Mouse (Mus musculus) cerebellum, adult 11-12 months (tissue): Measurements from ENCODE around the gene Flad1.
A peak's percentile ranks its signal among the peaks of the same experiment; 100 is the strongest.
"Not testable (repeated sequence)": the region's sequence is repeated elsewhere in the genome, so short reads cannot be mapped to it uniquely, and the experiment has no call there.

Source experiments
- DNase-seq: peaks from one replicate; pipeline ENCODE4 v3.0.0; 2022

The Flad1 gene

GRCm38 (mm10) chr3:89411490-89412393 is at the start of gene Flad1:
Gene Flad1, minus strand, starts transcription at chr3:89411870.
- peak; percentile 99 for DNase-seq

- DNase-seq = peak; percentile 85
These were observed 47.5 kb upstream of the Flad1 start for GRCm38 (mm10) chr3:89458965-89459807.

GRCm38 (mm10) chr3:89458372-89458964 is 46.8 kb upstream of the Flad1 start:
- peak; percentile 27 for DNase-seq

GRCm38 (mm10) chr3:89456726-89457665 is 45.3 kb upstream of the Flad1 start:
- peak; percentile 37 for DNase-seq

GRCm38 (mm10) chr3:89455786-89456285 is 44.2 kb upstream of the Flad1 start:
- no peak for DNase-seq

- no peak for DNase-seq
These were observed 42.9 kb upstream of the Flad1 start, which contains the start of gene Pmvk for GRCm38 (mm10) chr3:89454401-89455177. Gene Pmvk, plus strand, starts transcription at chr3:89454541.

- DNase-seq = no peak
These were observed 40.2 kb upstream of the Flad1 start for GRCm38 (mm10) chr3:89451916-89452315.

GRCm38 (mm10) chr3:89449541-89449940 is 37.9 kb upstream of the Flad1 start:
- peak; percentile 67 for DNase-seq

- no peak for DNase-seq
These were observed 37.3 kb upstream of the Flad1 start for GRCm38 (mm10) chr3:89448720-89449537.

GRCm38 (mm10) chr3:89440691-89441090 is 29.0 kb upstream of the Flad1 start:
- DNase-seq = no peak

GRCm38 (mm10) chr3:89437269-89437668 is 25.6 kb upstream of the Flad1 start:
- no peak for DNase-seq

GRCm38 (mm10) chr3:89436176-89437113 is 24.8 kb upstream of the Flad1 start, which contains the start of gene Pbxip1:
Gene Pbxip1, plus strand, starts transcription at chr3:89436706.
- no peak for DNase-seq

GRCm38 (mm10) chr3:89435041-89435440 is 23.4 kb upstream of the Flad1 start:
- DNase-seq = no peak

GRCm38 (mm10) chr3:89434532-89434931 is 22.9 kb upstream of the Flad1 start:
- DNase-seq = no peak

GRCm38 (mm10) chr3:89432606-89433005 is 20.9 kb upstream of the Flad1 start:
- no peak for DNase-seq

GRCm38 (mm10) chr3:89430171-89431159 is 18.8 kb upstream of the Flad1 start, which contains the start of gene Pygo2:
Gene Pygo2, plus strand, starts transcription at chr3:89430214.
- DNase-seq = peak; percentile 95

- DNase-seq = not testable (repeated sequence)
These were observed 17.4 kb upstream of the Flad1 start for GRCm38 (mm10) chr3:89429021-89429420.
